Mouse (Mus musculus): Measurements from ENCODE around the gene Pepd. TPM values are rescaled to one million over a fixed set of nuclear protein-coding genes. Genes with fewer than 3 reads are reported as not detected.

Gene Pepd
- polyA plus RNA-seq, 1 experiment from 2014 or later = 67.3 TPM

GRCm38 (mm10) chr7:34939952-34940312 lies 27.8 kb downstream of the Pepd start:
- H3K4me2 ChIP-seq (ENCODE audit: low read depth, low read length) = no peak overlapping the region
- H3K27me3 ChIP-seq (ENCODE audit: control insufficient read depth, insufficient read depth, low read depth, low read length) = no peaks in the 10 kb centered on the region
- peaks cover 10% of the 10 kb centered on the region for H3K36me3 ChIP-seq (ENCODE audit: control insufficient read depth, insufficient read depth, low read length)
- 64% methylated on average over 7 of the region's 7 CpGs for WGBS
- peaks cover 5% of the 10 kb centered on the region; the same call in 1 of the 2 replicates for H3K9me3 ChIP-seq (ENCODE audit: control insufficient read depth, low read length)
- H3K27ac ChIP-seq (ENCODE audit: low read length) = no peak overlapping the region
- no peaks in the 10 kb centered on the region for H3K4me1 ChIP-seq (replicated peaks; ENCODE audit: control insufficient read depth, insufficient read depth, low read length)
- H3K9ac ChIP-seq (ENCODE audit: low read length) = no peak overlapping the region
- no peak overlapping the region for H3K4me3 ChIP-seq (ENCODE audit: low read length)
- no peak for ATAC-seq (ENCODE audit: low read depth)

GRCm38 (mm10) chr7:34943581-34944123 lies 31.5 kb downstream of the Pepd start:
- H3K27me3 ChIP-seq (ENCODE audit: control insufficient read depth, insufficient read depth, low read depth, low read length) = no peaks in the 10 kb centered on the region
- H3K4me3 ChIP-seq (ENCODE audit: low read length) = no peak overlapping the region
- no peak overlapping the region for H3K4me2 ChIP-seq (ENCODE audit: low read depth, low read length)
- H3K9me3 ChIP-seq (ENCODE audit: control insufficient read depth, low read length) = no peaks in the 10 kb centered on the region
- peak; percentile 73 for ATAC-seq (ENCODE audit: low read depth)
- H3K4me1 ChIP-seq (replicated peaks; ENCODE audit: control insufficient read depth, insufficient read depth, low read length) = no peaks in the 10 kb centered on the region
- 46% methylated on average over 4 of the region's 4 CpGs for WGBS
- H3K36me3 ChIP-seq (ENCODE audit: control insufficient read depth, insufficient read depth, low read length) = 0 out of 2 replicates have a peak, but pooled peaks cover 2% of the 10 kb centered on the region
- no peak overlapping the region for H3K9ac ChIP-seq (ENCODE audit: low read length)
- H3K27ac ChIP-seq (ENCODE audit: low read length) = no peak overlapping the region

DNA sequence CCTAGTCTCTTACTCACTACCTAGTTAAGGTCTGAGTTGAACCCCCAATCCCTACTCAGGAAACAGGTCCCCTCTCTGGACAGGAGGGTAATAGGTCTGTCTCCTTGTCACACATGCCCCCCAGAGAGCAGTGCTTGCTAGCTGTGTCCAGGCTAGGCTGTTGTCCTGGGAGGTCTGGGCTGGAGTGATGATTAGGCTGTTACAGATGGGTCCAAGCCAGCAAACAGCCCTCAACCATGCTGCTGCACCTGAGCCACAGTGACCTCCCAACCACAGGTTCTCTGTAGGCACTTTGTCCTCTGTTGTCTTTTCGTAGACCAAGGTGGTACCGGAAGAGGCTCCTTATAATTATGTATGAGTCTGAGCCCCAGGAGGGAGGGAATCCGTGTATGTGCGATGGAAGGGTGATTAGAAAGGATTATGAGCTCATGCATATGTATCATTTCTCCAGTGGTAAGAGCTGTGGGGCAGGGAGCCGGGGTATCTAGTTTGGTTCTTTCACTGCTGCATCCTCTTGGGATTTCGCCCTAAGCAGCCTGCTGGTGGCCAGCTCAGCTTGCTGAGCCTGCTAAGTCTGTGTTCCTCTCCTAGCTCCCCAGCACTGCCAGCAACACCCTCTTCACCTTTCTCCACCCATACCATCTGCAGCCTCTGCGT lies 34.2 kb downstream of the Pepd start:
- Histone ChIP-seq H3K4me2 (ENCODE audit: low read depth, low read length) (no peak overlapping the region), H3K4me1 (replicated peaks; ENCODE audit: control insufficient read depth, insufficient read depth, low read length) (no peaks in the 10 kb centered on the region), H3K36me3 (ENCODE audit: control insufficient read depth, insufficient read depth, low read length) (0 out of 2 replicates have a peak, but pooled peaks cover 2% of the 10 kb centered on the region), H3K27me3 (ENCODE audit: control insufficient read depth, insufficient read depth, low read depth, low read length) (no peaks in the 10 kb centered on the region), H3K4me3 (ENCODE audit: low read length) (no peak overlapping the region), H3K27ac (ENCODE audit: low read length) (no peak overlapping the region), H3K9me3 (ENCODE audit: control insufficient read depth, low read length) (no peaks in the 10 kb centered on the region), H3K9ac (ENCODE audit: low read length) (no peak overlapping the region)
- no peak for ATAC-seq (ENCODE audit: low read depth)
- 87% methylated on average over 7 of the region's 7 CpGs for WGBS

DNA sequence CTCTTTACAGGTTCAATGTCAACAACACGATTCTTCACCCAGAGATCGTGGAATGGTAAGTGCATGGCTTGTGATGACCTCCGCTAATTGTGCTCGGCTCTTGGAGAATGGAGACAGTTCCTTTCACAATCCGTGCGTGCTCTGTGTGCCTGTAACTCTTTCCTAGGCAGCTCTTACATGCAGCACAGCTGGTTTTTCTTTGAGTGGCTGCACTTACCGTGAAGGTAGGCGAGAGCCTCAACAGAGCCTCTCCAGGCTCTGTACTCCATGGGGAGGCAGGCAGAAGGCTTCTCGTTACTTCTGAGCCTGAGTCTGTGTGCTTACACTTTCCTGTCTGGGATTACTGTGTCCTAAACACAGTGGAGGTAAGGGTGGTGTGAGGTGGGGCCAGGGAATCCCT lies 42.4 kb downstream of the Pepd start:
- Histone ChIP-seq H3K4me1 (replicated peaks; ENCODE audit: control insufficient read depth, insufficient read depth, low read length) (no peaks in the 10 kb centered on the region), H3K36me3 (ENCODE audit: control insufficient read depth, insufficient read depth, low read length) (no peaks in the 10 kb centered on the region), H3K9ac (ENCODE audit: low read length) (no peak overlapping the region), H3K27me3 (ENCODE audit: control insufficient read depth, insufficient read depth, low read depth, low read length) (no peaks in the 10 kb centered on the region), H3K9me3 (ENCODE audit: control insufficient read depth, low read length) (no peaks in the 10 kb centered on the region), H3K4me3 (ENCODE audit: low read length) (no peak overlapping the region), H3K27ac (ENCODE audit: low read length) (peak overlapping the region; percentile 55), H3K4me2 (ENCODE audit: low read depth, low read length) (no peak overlapping the region)
- ATAC-seq (ENCODE audit: low read depth) = peak; percentile 66
- WGBS = 69% methylated on average over 9 of the region's 9 CpGs

GRCm38 (mm10) chr7:34955295-34955694 lies 43.1 kb downstream of the Pepd start:
- ATAC-seq (ENCODE audit: low read depth) = no peak

GRCm38 (mm10) chr7:34957138-34957537 lies 45.0 kb downstream of the Pepd start:
- Histone ChIP-seq H3K4me3 (ENCODE audit: low read length) (no peak overlapping the region), H3K4me1 (replicated peaks; ENCODE audit: control insufficient read depth, insufficient read depth, low read length) (no peaks in the 10 kb centered on the region), H3K27ac (ENCODE audit: low read length) (no peak overlapping the region), H3K27me3 (ENCODE audit: control insufficient read depth, insufficient read depth, low read depth, low read length) (no peaks in the 10 kb centered on the region), H3K9ac (ENCODE audit: low read length) (no peak overlapping the region), H3K9me3 (ENCODE audit: control insufficient read depth, low read length) (no peaks in the 10 kb centered on the region), H3K36me3 (ENCODE audit: control insufficient read depth, insufficient read depth, low read length) (no peaks in the 10 kb centered on the region), H3K4me2 (ENCODE audit: low read depth, low read length) (no peak overlapping the region)
- 97% methylated on average over 8 of the region's 8 CpGs for WGBS
- ATAC-seq (ENCODE audit: low read depth) = no peak

More at GRCm38 (mm10) chr7:34955295-34955694, 43.1 kb downstream of the Pepd start:
- Histone ChIP-seq H3K9me3 (ENCODE audit: control insufficient read depth, low read length) (no peaks in the 10 kb centered on the region), H3K27me3 (ENCODE audit: control insufficient read depth, insufficient read depth, low read depth, low read length) (no peaks in the 10 kb centered on the region), H3K4me1 (replicated peaks; ENCODE audit: control insufficient read depth, insufficient read depth, low read length) (no peaks in the 10 kb centered on the region), H3K36me3 (ENCODE audit: control insufficient read depth, insufficient read depth, low read length) (no peaks in the 10 kb centered on the region), H3K9ac (ENCODE audit: low read length) (no peak overlapping the region), H3K4me2 (ENCODE audit: low read depth, low read length) (no peak overlapping the region), H3K4me3 (ENCODE audit: low read length) (no peak overlapping the region), H3K27ac (ENCODE audit: low read length) (no peak overlapping the region)
- 84% methylated on average over 3 of the region's 3 CpGs for WGBS

GRCm38 (mm10) chr7:34963889-34964645 lies 51.9 kb downstream of the Pepd start:
- 83% methylated on average over 11 of the region's 11 CpGs for WGBS
- H3K4me1 ChIP-seq (replicated peaks; ENCODE audit: control insufficient read depth, insufficient read depth, low read length) = no peaks in the 10 kb centered on the region
- no peak overlapping the region for H3K4me3 ChIP-seq (ENCODE audit: low read length)
- H3K9ac ChIP-seq (ENCODE audit: low read length) = no peak overlapping the region
- no peaks in the 10 kb centered on the region for H3K36me3 ChIP-seq (ENCODE audit: control insufficient read depth, insufficient read depth, low read length)
- H3K9me3 ChIP-seq (ENCODE audit: control insufficient read depth, low read length) = no peaks in the 10 kb centered on the region
- H3K4me2 ChIP-seq (ENCODE audit: low read depth, low read length) = no peak overlapping the region
- no peaks in the 10 kb centered on the region for H3K27me3 ChIP-seq (ENCODE audit: control insufficient read depth, insufficient read depth, low read depth, low read length)
- H3K27ac ChIP-seq (ENCODE audit: low read length) = no peak overlapping the region
- no peak for ATAC-seq (ENCODE audit: low read depth)

- Histone ChIP-seq H3K9ac (ENCODE audit: low read length) (no peak overlapping the region), H3K4me1 (replicated peaks; ENCODE audit: control insufficient read depth, insufficient read depth, low read length) (no peaks in the 10 kb centered on the region), H3K4me2 (ENCODE audit: low read depth, low read length) (no peak overlapping the region), H3K9me3 (ENCODE audit: control insufficient read depth, low read length) (no peaks in the 10 kb centered on the region), H3K36me3 (ENCODE audit: control insufficient read depth, insufficient read depth, low read length) (peaks cover 6% of the 10 kb centered on the region), H3K4me3 (ENCODE audit: low read length) (no peak overlapping the region), H3K27ac (ENCODE audit: low read length) (no peak overlapping the region), H3K27me3 (ENCODE audit: control insufficient read depth, insufficient read depth, low read depth, low read length) (no peaks in the 10 kb centered on the region)
- 42% methylated on average over 3 of the region's 3 CpGs for WGBS
- ATAC-seq (ENCODE audit: low read depth) = peak; percentile 69
Observed at GRCm38 (mm10) chr7:34967362-34967761, 55.2 kb downstream of the Pepd start.

- WGBS = 81% methylated on average over 3 of the region's 3 CpGs
Observed at GRCm38 (mm10) chr7:34968749-34969433, 56.7 kb downstream of the Pepd start.

More at GRCm38 (mm10) chr7:34968749-34969433, 56.7 kb downstream of the Pepd start:
- H3K4me3 ChIP-seq (ENCODE audit: low read length) = no peak overlapping the region
- no peaks in the 10 kb centered on the region for H3K4me1 ChIP-seq (replicated peaks; ENCODE audit: control insufficient read depth, insufficient read depth, low read length)
- no peak overlapping the region for H3K9ac ChIP-seq (ENCODE audit: low read length)
- H3K27me3 ChIP-seq (ENCODE audit: control insufficient read depth, insufficient read depth, low read depth, low read length) = no peaks in the 10 kb centered on the region
- H3K4me2 ChIP-seq (ENCODE audit: low read depth, low read length) = no peak overlapping the region
- H3K36me3 ChIP-seq (ENCODE audit: control insufficient read depth, insufficient read depth, low read length) = peaks cover 6% of the 10 kb centered on the region
- H3K9me3 ChIP-seq (ENCODE audit: control insufficient read depth, low read length) = no peaks in the 10 kb centered on the region
- H3K27ac ChIP-seq (ENCODE audit: low read length) = no peak overlapping the region
- ATAC-seq (ENCODE audit: low read depth) = no peak
